Mouse (Mus musculus): ENCODE measurements around the gene Pcnp. TPM values are rescaled to one million over a fixed set of nuclear protein-coding genes. Genes with fewer than 3 reads are reported as not detected.

Pcnp gene
- total and polyA plus RNA-seq, 3 experiments, result 30.9 to 176 (median 113) TPM

GRCm38 (mm10) chr16:55990311-55990710 lies 39.2 kb downstream of the Pcnp start:
- Histone ChIP-seq H3K9me3 (replicated peaks) (no peaks in the 10 kb centered on the region), H3K4me1 (ENCODE audit: insufficient read depth, low read depth, low read length) (no peaks in the 10 kb centered on the region), H3K36me3 (replicated peaks) (peaks cover 83% of the 10 kb centered on the region), H3K4me3 (ENCODE audit: low read depth, low read length) (no peak overlapping the region), H3K27me3 (ENCODE audit: insufficient read depth, low read length) (no peaks in the 10 kb centered on the region)
- no peak for DNase-seq (ENCODE audit: low spot score)
- ATAC-seq (ENCODE audit: extremely low read depth, insufficient number of reproducible peaks, low FRiP score, poor library complexity, severe bottlenecking), result no peak
- TF ChIP-seq TAL1 (conservative IDR thresholded peaks at IDR 0.05; ENCODE audit: low read depth, low read length) (no peak), GATA2 (IDR thresholded peaks at IDR 0.05; ENCODE audit: borderline replicate concordance, low read depth, low read length) (no peak), GATA1 (IDR thresholded peaks at IDR 0.05; ENCODE audit: borderline replicate concordance, low read length) (no peak), POLR2AphosphoS5 (IDR thresholded peaks at IDR 0.05; ENCODE audit: insufficient replicate concordance, low read depth, low read length) (no peak), CTCF (IDR thresholded peaks at IDR 0.05; ENCODE audit: low read depth, low read length) (no peak)

GRCm38 (mm10) chr16:55986001-55986400 lies 43.5 kb downstream of the Pcnp start:
- DNase-seq (ENCODE audit: low spot score) (no peak), ATAC-seq (ENCODE audit: extremely low read depth, insufficient number of reproducible peaks, low FRiP score, poor library complexity, severe bottlenecking) (no peak)
- no peak for TF ChIP-seq GATA1 (IDR thresholded peaks at IDR 0.05; ENCODE audit: borderline replicate concordance, low read length)
- no peaks in the 10 kb centered on the region for H3K9me3 ChIP-seq (replicated peaks)
- H3K36me3 ChIP-seq (replicated peaks), result peaks cover 84% of the 10 kb centered on the region
- H3K4me1 ChIP-seq (ENCODE audit: insufficient read depth, low read depth, low read length), result no peaks in the 10 kb centered on the region; the same call in 1 of the 2 replicates
- H3K4me3 ChIP-seq (ENCODE audit: low read depth, low read length), result no peak overlapping the region
- H3K27me3 ChIP-seq (ENCODE audit: insufficient read depth, low read length), result no peaks in the 10 kb centered on the region

- Histone ChIP-seq H3K36me3 (replicated peaks) (peaks cover 49% of the 10 kb centered on the region), H3K4me3 (ENCODE audit: low read depth, low read length) (peak overlapping the region; percentile 91), H3K9me3 (replicated peaks) (no peaks in the 10 kb centered on the region), H3K27me3 (ENCODE audit: insufficient read depth, low read length) (no peaks in the 10 kb centered on the region), H3K4me1 (ENCODE audit: insufficient read depth, low read depth, low read length) (peaks cover 52% of the 10 kb centered on the region)
- ATAC-seq (ENCODE audit: extremely low read depth, insufficient number of reproducible peaks, low FRiP score, poor library complexity, severe bottlenecking), result peak; percentile 17; the same call in 1 of the 2 replicates
- TF ChIP-seq POLR2AphosphoS5 (IDR thresholded peaks at IDR 0.05; ENCODE audit: insufficient replicate concordance, low read depth, low read length) (no peak; the same call in 1 of the 2 replicates), GATA2 (IDR thresholded peaks at IDR 0.05; ENCODE audit: borderline replicate concordance, low read depth, low read length) (no peak), TAL1 (conservative IDR thresholded peaks at IDR 0.05; ENCODE audit: low read depth, low read length) (no peak), GATA1 (IDR thresholded peaks at IDR 0.05; ENCODE audit: borderline replicate concordance, low read length) (no peak), CTCF (IDR thresholded peaks at IDR 0.05; ENCODE audit: low read depth, low read length) (no peak)
- DNase-seq (ENCODE audit: low spot score), result no peak
These were observed 54.6 kb downstream of the Pcnp start for GRCm38 (mm10) chr16:55974903-55975285.

GRCm38 (mm10) chr16:55974256-55974902 lies 55.2 kb downstream of the Pcnp start:
- Histone ChIP-seq H3K4me3 (ENCODE audit: low read depth, low read length) (peak overlapping the region; percentile 91), H3K4me1 (ENCODE audit: insufficient read depth, low read depth, low read length) (peaks cover 56% of the 10 kb centered on the region), H3K9me3 (replicated peaks) (no peaks in the 10 kb centered on the region), H3K27me3 (ENCODE audit: insufficient read depth, low read length) (no peaks in the 10 kb centered on the region), H3K36me3 (replicated peaks) (peaks cover 52% of the 10 kb centered on the region)
- TF ChIP-seq POLR2AphosphoS5 (IDR thresholded peaks at IDR 0.05; ENCODE audit: insufficient replicate concordance, low read depth, low read length), result no peak
- no peak for TF ChIP-seq GATA2 (IDR thresholded peaks at IDR 0.05; ENCODE audit: borderline replicate concordance, low read depth, low read length)
- TF ChIP-seq CTCF (IDR thresholded peaks at IDR 0.05; ENCODE audit: low read depth, low read length), result no peak
- TF ChIP-seq TAL1 (conservative IDR thresholded peaks at IDR 0.05; ENCODE audit: low read depth, low read length), result no peak
- no peak for TF ChIP-seq GATA1 (IDR thresholded peaks at IDR 0.05; ENCODE audit: borderline replicate concordance, low read length)
- DNase-seq (ENCODE audit: low spot score) (peak; percentile 81), ATAC-seq (ENCODE audit: extremely low read depth, insufficient number of reproducible peaks, low FRiP score, poor library complexity, severe bottlenecking) (peak; percentile 58)

GRCm38 (mm10) chr16:55973431-55974255 lies 55.9 kb downstream of the Pcnp start, which contains the start of gene Zbtb11:
Gene Zbtb11, plus strand, starts transcription at chr16:55973883.
- no peaks in the 10 kb centered on the region for H3K27me3 ChIP-seq (ENCODE audit: insufficient read depth, low read length)
- peaks cover 55% of the 10 kb centered on the region for H3K36me3 ChIP-seq (replicated peaks)
- ATAC-seq (ENCODE audit: extremely low read depth, insufficient number of reproducible peaks, low FRiP score, poor library complexity, severe bottlenecking) (peak; percentile 94), DNase-seq (ENCODE audit: low spot score) (peak; percentile 79)
- peak within 1 kb of the TSS; percentile 91 for H3K4me3 ChIP-seq (ENCODE audit: low read depth, low read length)
- TF ChIP-seq CTCF (IDR thresholded peaks at IDR 0.05; ENCODE audit: low read depth, low read length), result no peak
- TF ChIP-seq GATA2 (IDR thresholded peaks at IDR 0.05; ENCODE audit: borderline replicate concordance, low read depth, low read length), result no peak
- no peak for TF ChIP-seq POLR2AphosphoS5 (IDR thresholded peaks at IDR 0.05; ENCODE audit: insufficient replicate concordance, low read depth, low read length)
- TF ChIP-seq GATA1 (IDR thresholded peaks at IDR 0.05; ENCODE audit: borderline replicate concordance, low read length), result no peak
- TF ChIP-seq TAL1 (conservative IDR thresholded peaks at IDR 0.05; ENCODE audit: low read depth, low read length), result no peak
- H3K9me3 ChIP-seq (replicated peaks), result no peaks in the 10 kb centered on the region
- peaks cover 62% of the 10 kb centered on the region for H3K4me1 ChIP-seq (ENCODE audit: insufficient read depth, low read depth, low read length)

GRCm38 (mm10) chr16:55972626-55973201 lies 56.8 kb downstream of the Pcnp start:
- TF ChIP-seq POLR2AphosphoS5 (IDR thresholded peaks at IDR 0.05; ENCODE audit: insufficient replicate concordance, low read depth, low read length) (no peak), GATA1 (IDR thresholded peaks at IDR 0.05; ENCODE audit: borderline replicate concordance, low read length) (no peak), GATA2 (IDR thresholded peaks at IDR 0.05; ENCODE audit: borderline replicate concordance, low read depth, low read length) (no peak), CTCF (IDR thresholded peaks at IDR 0.05; ENCODE audit: low read depth, low read length) (no peak), TAL1 (conservative IDR thresholded peaks at IDR 0.05; ENCODE audit: low read depth, low read length) (no peak)
- H3K4me1 ChIP-seq (ENCODE audit: insufficient read depth, low read depth, low read length), result peaks cover 65% of the 10 kb centered on the region
- peak overlapping the region; percentile 91; the same call in 1 of the 2 replicates for H3K4me3 ChIP-seq (ENCODE audit: low read depth, low read length)
- no peaks in the 10 kb centered on the region for H3K9me3 ChIP-seq (replicated peaks)
- DNase-seq (ENCODE audit: low spot score) (no peak), ATAC-seq (ENCODE audit: extremely low read depth, insufficient number of reproducible peaks, low FRiP score, poor library complexity, severe bottlenecking) (no peak)
- peaks cover 54% of the 10 kb centered on the region for H3K36me3 ChIP-seq (replicated peaks)
- no peaks in the 10 kb centered on the region for H3K27me3 ChIP-seq (ENCODE audit: insufficient read depth, low read length)
